Mouse (Mus musculus): ENCODE results near the gene Rpl38. TPM values are rescaled to one million over a fixed set of nuclear protein-coding genes. Genes with fewer than 3 reads are reported as not detected.

The Rpl38 gene
- total RNA-seq, 2 experiments from 2014 or later = 532 to 566 TPM

GRCm38 (mm10) chr11:114694451-114694850, 26.1 kb downstream of the Rpl38 start:
- intact Hi-C loops (cut with DNase I) = no loop called here
- no peak for DNase-seq (ENCODE audit: low spot score)

GRCm38 (mm10) chr11:114698496-114698895, 30.2 kb downstream of the Rpl38 start:
- intact Hi-C loops (cut with DNase I) = no loop called here
- DNase-seq (ENCODE audit: low spot score) = no peak

- peak; percentile 82 for DNase-seq (ENCODE audit: low spot score)
- intact Hi-C loops (cut with DNase I) = no loop called here
Measured at GRCm38 (mm10) chr11:114699511-114699910, 31.2 kb downstream of the Rpl38 start.

- intact Hi-C loops (cut with DNase I) = no loop called here
- no peak for DNase-seq (ENCODE audit: low spot score)
Measured at GRCm38 (mm10) chr11:114702311-114702995, 34.1 kb downstream of the Rpl38 start.

GRCm38 (mm10) chr11:114702996-114703361, 34.7 kb downstream of the Rpl38 start:
- no peak for DNase-seq (ENCODE audit: low spot score)
- intact Hi-C loops (cut with DNase I) = no loop called here

- intact Hi-C loops (cut with DNase I) = no loop called here
- DNase-seq (ENCODE audit: low spot score) = no peak
Measured at GRCm38 (mm10) chr11:114704071-114704913, 36.0 kb downstream of the Rpl38 start.

- intact Hi-C loops (cut with DNase I) = no loop called here
- DNase-seq (ENCODE audit: low spot score) = no peak
Measured at GRCm38 (mm10) chr11:114706358-114706757, 38.0 kb downstream of the Rpl38 start.

- intact Hi-C loops (cut with DNase I) = no loop called here
- DNase-seq (ENCODE audit: low spot score) = no peak
Measured at GRCm38 (mm10) chr11:114711393-114711792, 43.1 kb downstream of the Rpl38 start.

- DNase-seq (ENCODE audit: low spot score) = no peak
- intact Hi-C loops (cut with DNase I) = no loop called here
Measured at GRCm38 (mm10) chr11:114711861-114712260, 43.5 kb downstream of the Rpl38 start.

GRCm38 (mm10) chr11:114714526-114714925, 46.2 kb downstream of the Rpl38 start:
- no peak for DNase-seq (ENCODE audit: low spot score)
- intact Hi-C loops (cut with DNase I) = no loop called here

- peak; percentile 54 for DNase-seq (ENCODE audit: low spot score)
- intact Hi-C loops (cut with DNase I) = no loop called here
Measured at GRCm38 (mm10) chr11:114715531-114715930, 47.2 kb downstream of the Rpl38 start.

- no peak for DNase-seq (ENCODE audit: low spot score)
- intact Hi-C loops (cut with DNase I) = loop anchor here (5.0 kb wide), 1 partner anchor 48 kb away; no protein-coding TSS in a partner anchor
Measured at GRCm38 (mm10) chr11:114720535-114720934, 52.2 kb downstream of the Rpl38 start.

Other genes starting within 250 kb of the Rpl38 start
- gene Ttyh2, start 6.9 kb downstream of the Rpl38 start, total RNA-seq (2021) = 1 to 10 TPM; 5.3 to 5.8 TPM
- under 1 TPM; 0.13 to 0.25 TPM for gene Dnaic2, start 58.9 kb downstream of the Rpl38 start, total RNA-seq (2021)
- gene Kif19a, start 96.9 kb downstream of the Rpl38 start, total RNA-seq (2021) = under 1 TPM; 0.13 to 0.25 TPM
- gene Btbd17, start 127.4 kb downstream of the Rpl38 start, total RNA-seq (2021) = not detected
- not detected for gene Gpr142, start 130.4 kb downstream of the Rpl38 start, total RNA-seq (2021)
- gene Gprc5c, start 182.6 kb downstream of the Rpl38 start, total RNA-seq (2021) = 1 to 10 TPM; 6.4 to 9.7 TPM
- gene Cd300a, start 221.5 kb downstream of the Rpl38 start, total RNA-seq (2021) = under 1 TPM; 0.81 to 0.99 TPM